Mouse (Mus musculus): ENCODE measurements at regions not wholly inside any gene's neighbourhood (a gene's known extent, or its start where the extent isn't known, plus 50 kb on each side); places are given as distances from the start of the nearest gene placed in this dataset.
A peak's percentile ranks its signal among the peaks of the same experiment; 100 is the strongest.

DNA sequence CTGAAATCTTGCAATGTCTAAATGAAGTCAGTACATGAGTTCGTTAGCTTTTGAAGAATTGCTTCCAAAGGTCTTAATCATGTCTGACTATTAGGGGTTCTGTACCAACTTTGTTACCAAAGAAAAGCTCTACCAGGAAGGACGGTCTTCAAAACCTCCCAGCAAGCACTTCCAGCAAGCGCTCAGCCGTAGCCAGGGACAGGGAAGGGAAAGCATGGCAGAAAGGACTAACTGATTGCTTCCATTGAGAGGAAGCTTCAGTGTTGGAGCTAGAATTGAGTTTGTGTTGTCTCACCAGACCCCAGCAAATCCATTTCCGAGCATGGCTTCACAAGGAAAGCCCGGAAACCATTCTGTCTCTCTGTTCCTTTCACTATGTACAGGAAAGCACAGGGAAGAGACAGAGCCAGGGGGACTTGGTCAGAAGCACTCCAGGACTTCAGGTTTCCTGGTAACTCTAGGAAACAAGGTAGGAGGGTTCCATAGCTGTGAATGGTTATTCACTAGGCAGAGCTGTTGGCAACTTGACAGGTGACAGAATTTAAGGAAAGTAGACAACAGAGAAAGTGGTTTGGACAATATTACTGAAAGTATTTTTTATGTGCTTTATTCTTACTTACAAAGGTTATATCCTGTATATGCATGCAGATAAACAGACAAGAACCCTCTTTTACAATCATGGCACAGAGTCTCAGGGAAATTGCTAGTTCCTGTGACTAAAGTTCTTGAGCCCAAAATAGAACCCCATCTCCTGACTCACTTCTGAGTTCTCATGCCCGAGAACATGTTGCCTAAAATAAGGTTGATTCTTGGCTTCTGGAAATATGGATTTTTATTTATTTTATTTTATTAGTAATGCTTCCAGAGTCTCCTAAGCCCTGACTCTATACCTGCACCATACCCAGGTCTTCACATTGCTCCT lies 151.5 kb upstream of the Dnajc19 start:
- no peak for DNase-seq (ENCODE audit: extremely low spot score)

GRCm38 (mm10) chr3:34231593-34232328 lies 150.6 kb upstream of the Dnajc19 start:
- peak; percentile 32 for DNase-seq (ENCODE audit: extremely low spot score)

DNA sequence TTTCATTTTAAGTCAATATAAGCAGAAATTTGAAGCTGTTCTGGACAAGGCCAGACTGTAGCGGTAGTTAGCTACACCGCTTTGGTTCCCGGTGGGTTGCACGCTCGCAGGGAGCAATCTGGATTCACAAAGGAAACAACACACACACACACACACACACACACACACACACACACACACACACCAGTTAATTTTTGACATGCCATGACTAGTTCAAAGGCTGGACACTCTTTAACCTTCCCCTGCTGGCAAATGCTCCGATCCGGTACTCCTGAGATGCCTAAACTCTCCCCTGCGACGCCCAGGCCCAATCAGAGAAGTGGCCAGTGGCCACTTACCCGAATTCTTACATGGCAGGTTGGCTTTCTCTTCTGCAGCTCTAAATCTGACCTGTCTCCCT lies 141.2 kb upstream of the Dnajc19 start:
- no peak for DNase-seq (ENCODE audit: extremely low spot score)

DNA sequence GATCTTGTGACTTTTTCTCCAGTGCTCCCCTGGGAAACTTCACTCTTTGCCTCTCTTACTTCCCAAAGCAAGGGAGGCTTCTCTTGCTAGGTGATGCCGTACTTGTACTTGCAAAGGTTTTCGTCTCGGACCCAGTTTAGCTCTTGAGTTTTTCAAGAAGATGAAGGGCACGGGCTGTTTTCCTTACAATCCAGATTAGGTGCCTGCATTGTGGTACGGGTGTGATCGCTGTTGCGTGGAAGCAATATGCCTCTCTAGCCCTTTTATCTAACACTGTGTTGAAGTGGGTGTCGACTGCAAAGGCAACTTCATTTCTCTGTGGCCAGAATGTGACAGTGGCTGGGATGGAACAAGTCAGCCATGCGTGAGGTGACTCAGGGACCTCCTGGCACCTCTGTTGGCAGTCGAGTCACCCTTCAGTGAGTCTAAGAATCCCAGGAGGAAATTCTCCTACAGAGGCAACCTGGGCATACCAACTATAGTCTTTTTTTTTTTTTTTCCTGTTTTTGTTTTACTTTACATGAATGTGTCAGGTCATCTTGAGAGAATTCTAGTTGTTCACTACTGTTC lies 138.7 kb upstream of the Dnajc19 start:
- DNase-seq (ENCODE audit: extremely low spot score): no peak

DNA sequence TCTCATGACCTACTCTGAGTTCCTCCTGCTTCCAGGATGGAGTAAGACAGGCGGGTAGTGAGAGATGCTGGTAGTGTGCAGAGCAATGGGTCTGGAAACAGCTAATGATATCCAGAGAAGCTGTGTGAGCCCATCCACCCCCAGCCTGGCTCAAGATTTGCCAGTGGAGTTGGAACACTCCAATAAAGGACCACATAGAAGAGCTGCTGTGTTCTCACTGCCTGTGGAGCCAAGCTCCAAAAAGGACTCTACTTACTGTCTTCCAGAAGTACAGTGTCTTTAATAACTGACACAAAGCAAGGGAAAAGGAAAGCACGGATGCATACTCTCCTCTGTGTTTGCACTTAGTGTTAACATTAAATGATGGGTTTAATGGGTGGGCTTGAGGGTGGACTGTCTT lies 138.0 kb upstream of the Dnajc19 start:
- DNase-seq (ENCODE audit: extremely low spot score): no peak

DNA sequence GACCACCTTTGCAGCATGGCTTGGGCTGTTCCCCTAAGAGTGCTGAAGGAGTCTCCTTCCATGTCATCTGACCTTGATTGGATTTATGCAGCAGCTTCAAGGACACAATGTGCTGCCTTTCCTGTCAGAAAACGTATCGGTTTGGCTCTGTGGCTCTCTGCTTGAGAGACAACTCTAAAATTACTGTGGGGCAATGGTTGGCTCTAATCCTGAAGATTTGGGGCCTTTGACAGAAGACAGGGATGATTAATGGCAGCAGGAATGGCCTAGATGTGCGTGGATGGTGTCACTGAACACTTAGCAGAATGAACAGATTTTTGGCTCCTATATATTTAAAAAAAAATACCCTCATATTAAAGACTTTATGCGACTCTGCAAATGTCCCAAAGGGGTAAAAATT lies 136.8 kb upstream of the Dnajc19 start:
- no peak for DNase-seq (ENCODE audit: extremely low spot score)

- DNase-seq (ENCODE audit: extremely low spot score): no peak
These were observed 133.1 kb upstream of the Dnajc19 start for GRCm38 (mm10) chr3:34214233-34214632.

GRCm38 (mm10) chr3:34206454-34206853 lies 125.3 kb upstream of the Dnajc19 start:
- no peak for DNase-seq (ENCODE audit: extremely low spot score)

DNA sequence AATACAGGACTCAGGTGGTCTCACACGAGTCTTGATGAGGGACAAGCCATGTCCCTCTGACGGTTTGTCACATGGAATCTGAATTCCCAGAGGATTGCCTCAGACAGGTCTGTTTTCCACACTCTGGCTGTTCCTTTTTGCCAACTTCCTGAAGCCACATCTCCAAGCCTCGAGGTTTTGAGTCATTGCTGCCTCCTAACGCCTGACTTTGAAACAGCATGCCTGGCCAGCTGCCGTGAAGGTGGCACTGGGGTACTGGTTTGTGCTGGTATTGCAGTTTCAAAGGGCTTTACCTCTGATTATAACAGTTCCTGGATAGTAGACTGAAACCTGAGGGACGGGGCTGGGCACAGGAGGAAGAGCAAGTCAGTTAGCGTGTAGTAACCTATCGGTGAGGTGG lies 117.1 kb upstream of the Dnajc19 start:
- DNase-seq (ENCODE audit: extremely low spot score): peak; percentile 54

DNA sequence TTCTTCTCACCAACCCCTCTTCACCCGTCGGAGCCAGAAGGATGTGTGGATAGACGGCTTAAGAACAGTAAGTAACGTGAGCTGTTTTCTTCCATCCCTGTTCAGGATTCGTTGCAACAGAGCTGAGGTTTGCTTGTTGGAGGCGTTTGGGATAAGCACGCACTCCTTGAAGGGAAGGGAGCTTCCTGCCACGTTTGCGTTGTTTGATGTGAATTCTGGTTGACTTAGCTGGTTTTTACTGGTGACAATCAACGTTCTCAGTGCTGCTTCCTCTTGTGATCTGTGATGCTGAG lies 116.0 kb upstream of the Dnajc19 start:
- DNase-seq (ENCODE audit: extremely low spot score): peak; percentile 17

DNA sequence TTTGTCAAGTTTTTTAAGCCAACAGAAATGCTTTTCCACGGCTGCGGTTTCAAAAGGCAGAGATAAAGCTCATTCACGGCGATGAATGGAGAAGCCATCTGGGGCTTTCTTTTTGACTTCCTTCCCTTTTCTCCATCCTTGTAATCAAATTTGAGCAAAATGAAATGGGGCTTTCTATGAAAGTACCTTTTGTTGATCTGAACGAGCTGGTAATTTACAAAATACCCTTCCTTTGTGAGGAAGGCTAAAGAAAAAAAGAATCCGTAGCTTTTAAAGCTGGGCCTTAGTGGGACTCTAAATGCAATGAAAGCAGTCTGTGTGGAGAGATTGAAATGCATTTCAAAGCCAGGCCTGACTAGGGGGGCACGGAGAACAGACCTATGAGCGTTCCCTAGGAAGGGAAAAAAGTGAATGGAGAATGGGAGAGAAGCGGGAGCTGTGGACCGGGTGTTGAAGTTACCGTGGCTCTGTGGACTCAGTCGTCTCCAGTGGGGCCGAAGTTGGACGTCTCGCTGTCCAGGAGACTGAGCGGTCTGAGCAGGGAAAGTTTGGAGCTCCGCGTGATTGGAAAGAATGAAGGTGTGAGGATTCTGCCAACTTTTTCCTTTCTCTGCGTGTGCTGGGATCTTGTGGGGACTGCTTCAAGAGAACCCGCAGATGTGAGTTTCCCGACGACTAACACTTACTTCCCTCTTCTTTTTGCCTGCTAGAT lies 115.5 kb upstream of the Dnajc19 start:
- peak; percentile 23 for DNase-seq (ENCODE audit: extremely low spot score)

DNA sequence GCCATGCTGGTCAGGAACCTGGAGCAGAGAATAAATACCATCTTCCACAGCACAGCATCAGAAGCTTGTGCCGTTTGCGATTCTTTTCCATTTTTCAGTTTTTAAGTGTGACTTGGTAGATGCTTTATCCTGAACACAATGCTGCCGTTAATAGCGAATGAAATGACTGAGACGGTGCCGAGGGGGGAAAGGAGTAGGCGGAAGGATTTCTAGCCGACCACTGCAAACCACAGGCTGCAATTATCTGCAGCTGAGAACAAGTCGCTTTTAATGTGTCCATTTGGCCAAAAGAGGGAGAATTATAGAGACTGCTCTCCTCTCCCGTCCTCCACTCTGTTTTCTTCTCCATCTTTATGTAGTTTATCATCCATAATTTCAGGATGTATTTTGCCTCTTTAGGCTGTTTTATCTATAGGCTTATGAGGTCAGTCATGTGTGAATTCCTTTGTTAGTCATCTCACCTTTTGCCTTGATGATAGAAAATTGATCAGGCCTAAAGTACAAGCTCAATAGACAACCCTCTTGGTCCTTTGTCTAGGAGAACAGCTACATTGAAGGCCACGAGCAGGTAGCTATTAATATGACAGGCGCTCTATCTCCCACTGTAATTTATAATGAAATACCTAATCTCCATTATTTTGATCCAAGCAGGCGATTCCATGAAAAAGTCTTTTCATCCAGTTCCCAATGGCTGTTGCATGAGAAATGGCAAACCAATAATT lies 114.8 kb upstream of the Dnajc19 start:
- DNase-seq (ENCODE audit: extremely low spot score): no peak

GRCm38 (mm10) chr3:34173416-34174097 lies 92.4 kb upstream of the Dnajc19 start:
- no peak for DNase-seq (ENCODE audit: extremely low spot score)

DNA sequence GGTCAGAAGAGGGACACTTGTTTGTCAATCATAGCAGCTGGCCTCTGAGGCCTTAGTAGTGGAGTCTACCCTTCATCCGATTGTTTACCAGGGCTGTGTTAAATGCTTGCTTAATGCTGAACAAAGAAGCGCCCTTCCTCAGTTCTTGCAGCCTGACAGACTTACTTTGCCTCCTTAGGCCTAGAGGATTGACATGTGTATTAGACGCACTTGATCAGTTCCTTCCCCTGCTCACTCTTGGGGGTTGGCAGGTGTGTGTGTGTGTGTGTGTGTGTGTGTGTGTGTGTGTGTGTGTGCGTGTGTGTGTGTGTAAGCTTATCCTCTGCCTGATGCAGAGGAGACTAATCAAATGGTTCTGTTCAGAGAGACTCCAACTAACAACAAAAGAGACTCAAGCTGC lies 91.8 kb upstream of the Dnajc19 start:
- no peak for DNase-seq (ENCODE audit: extremely low spot score)

- no peak for DNase-seq (ENCODE audit: extremely low spot score)
These were observed 90.8 kb upstream of the Dnajc19 start for GRCm38 (mm10) chr3:34171893-34172292.

- DNase-seq (ENCODE audit: extremely low spot score): no peak
These were observed 87.0 kb upstream of the Dnajc19 start for GRCm38 (mm10) chr3:34168087-34168486.

DNA sequence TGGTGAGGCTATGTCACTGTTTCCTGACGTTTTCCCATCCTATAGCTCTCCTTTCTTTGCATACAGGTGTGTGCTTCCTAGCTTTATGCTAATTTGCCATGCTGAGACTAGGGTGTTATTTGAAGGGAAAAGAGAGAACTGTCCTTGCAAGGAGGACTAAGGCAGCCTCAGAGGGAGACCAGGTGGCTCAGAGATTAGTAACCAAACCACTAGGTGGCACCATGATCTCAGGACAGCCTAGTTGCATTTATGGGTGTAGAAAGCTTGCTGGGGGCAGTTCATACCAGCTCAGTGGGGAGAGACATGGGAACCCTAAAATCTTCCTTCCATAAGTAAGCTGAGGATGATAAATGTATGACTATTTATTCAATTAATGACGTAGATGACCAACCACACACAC lies 68.9 kb upstream of the Dnajc19 start:
- no peak for DNase-seq (ENCODE audit: extremely low spot score)

- no peak for DNase-seq (ENCODE audit: extremely low spot score)
These were observed 62.5 kb upstream of the Dnajc19 start for GRCm38 (mm10) chr3:34143652-34144051.

- no peak for DNase-seq (ENCODE audit: extremely low spot score)
These were observed 58.1 kb upstream of the Dnajc19 start for GRCm38 (mm10) chr3:34139227-34139626.

- no peak for DNase-seq (ENCODE audit: extremely low spot score)
These were observed 56.9 kb upstream of the Dnajc19 start for GRCm38 (mm10) chr3:34137984-34138383.

DNA sequence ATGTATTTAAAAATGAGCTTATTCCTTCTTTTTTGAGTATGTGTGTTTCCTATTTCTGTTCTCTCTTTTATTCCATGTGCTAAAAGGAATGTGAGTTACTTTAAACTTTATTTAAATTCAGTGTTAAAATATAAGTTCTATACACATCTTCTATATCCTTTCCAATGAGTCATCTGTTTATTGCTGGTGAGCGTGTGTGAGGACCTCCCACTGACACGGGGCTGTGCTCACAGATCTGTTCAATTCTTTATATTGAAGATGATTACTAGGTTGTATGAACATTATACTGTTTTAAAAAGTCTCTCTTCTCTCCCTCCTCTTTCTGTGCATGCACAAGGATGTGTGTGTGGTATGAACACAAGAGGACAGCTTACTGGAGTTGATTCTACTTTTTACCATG lies 55.3 kb upstream of the Dnajc19 start:
- DNase-seq (ENCODE audit: extremely low spot score): no peak
